Mouse (Mus musculus): ENCODE measurements at regions not wholly inside any gene's neighbourhood (a gene's known extent, or its start where the extent isn't known, plus 50 kb on each side); places are given as distances from the start of the nearest gene placed in this dataset.

DNA sequence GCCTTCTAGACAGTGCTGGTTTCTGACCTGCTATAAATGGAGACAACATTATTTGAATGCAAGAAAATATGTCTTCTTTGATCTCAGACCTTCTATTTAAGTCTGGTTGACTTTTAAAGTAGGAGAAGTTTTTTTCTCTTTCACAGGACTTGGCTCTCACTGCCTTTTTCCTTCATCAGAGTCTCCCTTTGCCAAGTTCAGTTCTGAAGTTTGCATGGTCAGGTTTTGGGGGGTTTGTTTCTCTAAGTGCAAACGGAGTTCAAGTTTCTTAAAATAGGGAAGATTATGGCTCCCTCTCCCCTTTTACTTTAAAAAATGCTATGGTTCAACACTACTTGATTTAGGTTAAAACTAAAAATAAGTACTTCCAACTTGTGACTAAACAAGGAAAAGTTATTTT, 106.2 kb upstream of the Adamts5 start:
- Histone ChIP-seq H3K27ac (ENCODE audit: insufficient read depth, low read depth, low read length) (no peak overlapping the region), H3K27me3 (ENCODE audit: control insufficient read depth, insufficient read depth, low read length) (no peaks in the 10 kb centered on the region), H3K36me3 (ENCODE audit: control insufficient read depth, insufficient read depth, low read length) (no peaks in the 10 kb centered on the region), H3K4me1 (ENCODE audit: control insufficient read depth, insufficient read depth, insufficient read length, low read length) (no peaks in the 10 kb centered on the region), H3K4me3 (ENCODE audit: low read depth, low read length) (no peak overlapping the region)
- WGBS, result 73% methylated on average over 1 of the region's 1 CpGs
- TF ChIP-seq CTCF (IDR thresholded peaks at IDR 0.05; ENCODE audit: extremely low read depth, insufficient read length, insufficient replicate concordance, low read depth, low read length) (no peak), POLR2A (IDR thresholded peaks at IDR 0.05; ENCODE audit: low read depth, low read length) (no peak)

DNA sequence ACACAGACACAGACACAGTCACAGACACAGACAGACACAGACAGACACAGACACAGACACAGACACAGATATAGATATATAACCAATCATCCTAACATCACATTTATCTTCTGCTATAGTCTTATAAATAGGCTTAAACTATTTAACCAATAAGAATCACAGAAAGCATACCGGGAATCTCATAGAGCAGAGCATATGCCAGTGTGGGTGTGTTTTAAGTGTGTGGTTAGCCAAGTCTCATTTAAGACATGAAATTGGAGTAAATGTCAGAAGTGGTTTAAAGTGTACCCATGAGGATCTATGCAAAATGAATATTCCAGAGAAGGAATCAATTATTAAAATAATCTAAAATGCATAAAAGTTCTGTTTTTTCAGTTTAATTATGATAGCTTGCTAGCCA, 99.2 kb upstream of the Adamts5 start:
- no peaks in the 10 kb centered on the region for H3K4me1 ChIP-seq (ENCODE audit: control insufficient read depth, insufficient read depth, insufficient read length, low read length)
- no peaks in the 10 kb centered on the region for H3K36me3 ChIP-seq (ENCODE audit: control insufficient read depth, insufficient read depth, low read length)
- no peak overlapping the region for H3K4me3 ChIP-seq (ENCODE audit: low read depth, low read length)
- no peak for TF ChIP-seq CTCF (IDR thresholded peaks at IDR 0.05; ENCODE audit: extremely low read depth, insufficient read length, insufficient replicate concordance, low read depth, low read length)
- no peak for TF ChIP-seq POLR2A (IDR thresholded peaks at IDR 0.05; ENCODE audit: low read depth, low read length)
- no peaks in the 10 kb centered on the region for H3K27me3 ChIP-seq (ENCODE audit: control insufficient read depth, insufficient read depth, low read length)
- 79% methylated on average over 1 of the region's 1 CpGs for WGBS
- no peak overlapping the region for H3K27ac ChIP-seq (ENCODE audit: insufficient read depth, low read depth, low read length)

DNA sequence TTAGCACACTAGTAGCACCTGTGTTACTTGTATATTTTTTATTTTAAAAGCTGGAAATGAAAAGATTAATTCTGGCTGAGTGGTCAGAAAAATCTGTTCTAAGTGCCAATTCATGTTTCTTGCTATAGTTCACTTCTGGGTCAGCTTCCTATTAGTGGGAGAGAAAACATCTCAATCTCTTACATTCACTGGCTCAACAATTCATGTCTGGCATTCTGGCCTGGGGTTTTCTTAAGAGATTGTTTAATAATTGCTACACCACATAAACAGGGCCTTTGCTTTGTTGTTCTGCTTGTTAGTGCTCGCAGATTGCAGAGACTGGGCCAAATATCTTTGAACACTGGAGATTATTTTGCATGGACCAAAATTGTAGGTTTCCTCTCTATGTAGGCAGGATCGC, 84.2 kb upstream of the Adamts5 start:
- TF ChIP-seq CTCF (IDR thresholded peaks at IDR 0.05; ENCODE audit: extremely low read depth, insufficient read length, insufficient replicate concordance, low read depth, low read length) (no peak), POLR2A (IDR thresholded peaks at IDR 0.05; ENCODE audit: low read depth, low read length) (no peak)
- 63% methylated on average over 2 of the region's 2 CpGs for WGBS
- no peaks in the 10 kb centered on the region for H3K4me1 ChIP-seq (ENCODE audit: control insufficient read depth, insufficient read depth, insufficient read length, low read length)
- H3K36me3 ChIP-seq (ENCODE audit: control insufficient read depth, insufficient read depth, low read length), result no peaks in the 10 kb centered on the region
- no peaks in the 10 kb centered on the region for H3K27me3 ChIP-seq (ENCODE audit: control insufficient read depth, insufficient read depth, low read length)
- no peak overlapping the region for H3K27ac ChIP-seq (ENCODE audit: insufficient read depth, low read depth, low read length)
- no peak overlapping the region for H3K4me3 ChIP-seq (ENCODE audit: low read depth, low read length)

DNA sequence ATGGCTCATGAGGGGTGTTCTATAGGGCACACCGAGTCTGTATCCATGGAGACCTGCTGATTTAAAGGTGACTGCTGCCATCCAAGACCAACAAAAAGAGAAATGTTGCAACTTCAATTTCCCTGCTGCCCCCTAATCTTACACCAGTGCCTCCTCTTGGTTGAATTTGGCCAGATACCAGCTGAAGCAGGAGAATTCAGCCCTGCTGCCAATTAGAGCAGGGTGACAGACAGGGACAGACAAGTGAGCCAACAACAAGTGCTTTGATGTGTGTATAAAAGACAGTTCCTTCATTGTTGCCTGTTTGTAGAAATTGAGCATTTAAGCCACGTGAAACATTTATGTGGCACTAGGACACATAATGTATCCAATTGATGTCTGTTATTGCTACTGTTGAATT, 75.5 kb upstream of the Adamts5 start:
- H3K27ac ChIP-seq (ENCODE audit: insufficient read depth, low read depth, low read length), result no peak overlapping the region
- no peaks in the 10 kb centered on the region for H3K4me1 ChIP-seq (ENCODE audit: control insufficient read depth, insufficient read depth, insufficient read length, low read length)
- TF ChIP-seq POLR2A (IDR thresholded peaks at IDR 0.05; ENCODE audit: low read depth, low read length), result no peak
- TF ChIP-seq CTCF (IDR thresholded peaks at IDR 0.05; ENCODE audit: extremely low read depth, insufficient read length, insufficient replicate concordance, low read depth, low read length), result no peak
- 72% methylated on average over 2 of the region's 2 CpGs for WGBS
- no peak overlapping the region for H3K4me3 ChIP-seq (ENCODE audit: low read depth, low read length)
- no peaks in the 10 kb centered on the region for H3K36me3 ChIP-seq (ENCODE audit: control insufficient read depth, insufficient read depth, low read length)
- H3K27me3 ChIP-seq (ENCODE audit: control insufficient read depth, insufficient read depth, low read length), result no peaks in the 10 kb centered on the region

DNA sequence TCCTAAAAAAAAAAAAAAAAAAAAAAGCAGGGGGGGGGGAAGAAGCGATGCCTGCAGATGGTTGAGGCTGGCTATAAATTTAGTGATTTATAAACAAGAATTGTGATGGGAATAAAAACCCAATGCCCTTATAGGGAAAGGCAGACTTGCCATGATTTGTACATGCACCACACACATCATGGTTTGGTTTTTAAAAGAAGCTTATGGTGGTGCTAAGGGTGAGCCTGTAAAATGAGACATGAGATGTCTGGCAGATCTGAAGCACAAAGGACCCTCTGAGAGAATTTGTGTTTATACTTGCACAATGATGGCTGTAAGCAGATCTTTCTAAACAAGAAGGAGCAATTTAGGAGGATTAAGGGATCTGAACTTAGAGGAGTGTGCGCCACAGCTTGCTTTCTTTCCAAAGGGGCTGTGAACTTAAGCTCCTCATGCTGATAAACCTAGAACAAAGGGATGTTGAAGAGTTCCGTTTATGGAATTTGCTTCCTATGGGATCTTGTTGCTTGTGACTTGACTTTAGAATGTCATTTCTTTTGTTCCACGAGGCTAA, 65.3 kb upstream of the Adamts5 start:
- no peaks in the 10 kb centered on the region for H3K27me3 ChIP-seq (ENCODE audit: control insufficient read depth, insufficient read depth, low read length)
- 51% methylated on average over 4 of the region's 4 CpGs for WGBS
- no peaks in the 10 kb centered on the region for H3K4me1 ChIP-seq (ENCODE audit: control insufficient read depth, insufficient read depth, insufficient read length, low read length)
- H3K4me3 ChIP-seq (ENCODE audit: low read depth, low read length), result no peak overlapping the region
- no peak for TF ChIP-seq CTCF (IDR thresholded peaks at IDR 0.05; ENCODE audit: extremely low read depth, insufficient read length, insufficient replicate concordance, low read depth, low read length)
- no peak for TF ChIP-seq POLR2A (IDR thresholded peaks at IDR 0.05; ENCODE audit: low read depth, low read length)
- no peak overlapping the region for H3K27ac ChIP-seq (ENCODE audit: insufficient read depth, low read depth, low read length)
- no peaks in the 10 kb centered on the region for H3K36me3 ChIP-seq (ENCODE audit: control insufficient read depth, insufficient read depth, low read length)

DNA sequence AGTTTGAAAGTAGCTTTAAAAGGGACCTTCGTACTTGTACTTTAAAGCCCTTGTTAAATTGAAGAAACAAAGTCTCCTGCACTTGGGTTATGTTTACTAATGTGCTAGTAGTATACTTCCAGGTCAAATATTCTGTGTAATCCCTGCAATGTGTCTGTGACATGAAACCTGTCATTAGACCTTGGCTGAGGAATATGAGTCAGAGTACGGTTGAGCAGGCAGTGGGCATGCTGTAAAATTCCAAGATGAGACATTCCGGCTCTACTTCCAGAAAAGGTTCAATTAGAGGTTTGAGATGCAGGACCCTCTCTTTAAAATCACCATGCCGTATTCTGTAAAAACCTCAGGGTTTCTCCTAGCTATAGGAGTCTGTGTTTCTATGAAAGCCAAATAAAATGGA, 64.6 kb upstream of the Adamts5 start:
- no peak for TF ChIP-seq POLR2A (IDR thresholded peaks at IDR 0.05; ENCODE audit: low read depth, low read length)
- no peak for TF ChIP-seq CTCF (IDR thresholded peaks at IDR 0.05; ENCODE audit: extremely low read depth, insufficient read length, insufficient replicate concordance, low read depth, low read length)
- Histone ChIP-seq H3K36me3 (ENCODE audit: control insufficient read depth, insufficient read depth, low read length) (no peaks in the 10 kb centered on the region), H3K27me3 (ENCODE audit: control insufficient read depth, insufficient read depth, low read length) (no peaks in the 10 kb centered on the region), H3K4me3 (ENCODE audit: low read depth, low read length) (no peak overlapping the region), H3K27ac (ENCODE audit: insufficient read depth, low read depth, low read length) (no peak overlapping the region), H3K4me1 (ENCODE audit: control insufficient read depth, insufficient read depth, insufficient read length, low read length) (no peaks in the 10 kb centered on the region)
- WGBS, result 77% methylated on average over 4 of the region's 4 CpGs

DNA sequence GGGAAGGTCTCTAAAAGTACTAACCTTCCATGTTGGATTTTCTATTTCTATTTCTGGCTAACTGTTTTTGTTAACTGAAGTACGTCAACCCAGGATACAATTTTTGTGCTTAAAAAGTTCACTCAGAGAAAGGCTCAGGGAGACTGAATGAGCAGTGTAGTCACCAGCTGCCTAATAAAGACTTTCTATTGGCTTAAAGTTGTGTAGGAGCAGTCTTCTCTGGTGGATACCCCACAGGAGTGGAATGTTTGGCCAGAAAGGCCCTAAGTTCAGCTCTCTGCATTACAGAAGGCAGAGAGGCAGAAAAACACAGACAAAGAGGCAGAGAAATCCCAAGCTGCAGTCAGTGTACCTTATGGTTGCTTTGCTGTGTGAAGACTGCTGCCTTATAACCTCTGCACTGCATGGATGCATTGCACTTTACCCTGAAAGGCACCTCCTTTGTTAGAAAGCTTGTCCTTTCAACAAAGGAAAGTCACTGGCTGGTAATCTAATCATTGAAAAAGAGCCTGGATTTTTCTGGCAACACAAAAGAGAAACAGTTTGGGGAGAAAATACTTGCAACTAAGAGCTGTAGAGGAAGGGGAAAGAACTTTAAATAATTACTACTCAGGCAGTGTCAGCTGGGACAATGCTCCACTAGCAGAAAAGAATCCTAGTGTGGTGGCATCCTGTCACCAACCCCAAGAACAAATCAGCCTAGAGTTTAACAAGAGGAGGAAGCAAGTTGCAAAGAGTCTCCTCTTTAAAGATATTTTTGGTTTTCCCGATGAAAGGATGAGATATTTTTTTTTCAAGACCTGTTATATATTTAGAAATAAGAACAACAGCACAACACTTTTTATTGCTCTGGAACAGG, 63.0 kb upstream of the Adamts5 start:
- H3K4me1 ChIP-seq (ENCODE audit: control insufficient read depth, insufficient read depth, insufficient read length, low read length), result no peaks in the 10 kb centered on the region
- TF ChIP-seq CTCF (IDR thresholded peaks at IDR 0.05; ENCODE audit: extremely low read depth, insufficient read length, insufficient replicate concordance, low read depth, low read length), result no peak
- TF ChIP-seq POLR2A (IDR thresholded peaks at IDR 0.05; ENCODE audit: low read depth, low read length), result no peak
- no peak overlapping the region for H3K27ac ChIP-seq (ENCODE audit: insufficient read depth, low read depth, low read length)
- no peaks in the 10 kb centered on the region for H3K27me3 ChIP-seq (ENCODE audit: control insufficient read depth, insufficient read depth, low read length)
- no peaks in the 10 kb centered on the region for H3K36me3 ChIP-seq (ENCODE audit: control insufficient read depth, insufficient read depth, low read length)
- WGBS, result 74% methylated on average over 2 of the region's 2 CpGs
- H3K4me3 ChIP-seq (ENCODE audit: low read depth, low read length), result no peak overlapping the region
